Mouse (Mus musculus): ENCODE measurements around the gene Hras.

Hras gene

DNA sequence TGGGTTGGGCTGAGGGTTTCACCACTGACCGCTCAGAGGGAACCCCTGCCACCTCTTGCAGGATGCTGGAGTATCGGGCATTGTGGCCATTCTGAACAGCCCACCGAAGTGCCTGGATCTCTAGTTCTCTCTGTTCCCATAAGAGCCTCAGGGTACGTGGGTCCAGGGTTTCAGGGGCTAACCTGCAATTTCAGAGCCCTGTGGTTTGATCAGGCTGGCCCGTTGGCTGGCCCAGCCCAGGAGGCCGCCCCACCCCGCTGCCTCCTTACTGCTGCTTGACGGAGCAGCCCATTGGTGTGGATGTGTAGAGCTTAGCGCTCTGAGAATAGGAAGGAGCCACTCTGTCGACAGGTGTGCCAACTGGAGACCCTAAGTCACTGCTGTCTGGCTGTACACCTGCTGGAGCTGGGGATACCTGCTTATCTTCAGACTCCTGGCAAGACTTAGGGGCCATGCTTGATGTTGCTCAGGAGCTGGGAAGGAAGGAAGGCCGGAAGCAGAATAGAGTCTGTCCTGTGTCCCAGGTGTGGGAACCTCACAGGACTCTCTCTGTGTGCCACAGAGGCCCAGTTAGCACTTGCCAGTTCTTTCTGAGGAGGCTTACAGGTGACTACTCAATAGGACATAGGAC, 19.9 kb upstream of the Hras start, which contains the start of gene Lmntd2:
Gene Lmntd2 (minus strand): TSS at position 476 of the 631 bp plus-strand sequence.
- no peak for DNase-seq

DNA sequence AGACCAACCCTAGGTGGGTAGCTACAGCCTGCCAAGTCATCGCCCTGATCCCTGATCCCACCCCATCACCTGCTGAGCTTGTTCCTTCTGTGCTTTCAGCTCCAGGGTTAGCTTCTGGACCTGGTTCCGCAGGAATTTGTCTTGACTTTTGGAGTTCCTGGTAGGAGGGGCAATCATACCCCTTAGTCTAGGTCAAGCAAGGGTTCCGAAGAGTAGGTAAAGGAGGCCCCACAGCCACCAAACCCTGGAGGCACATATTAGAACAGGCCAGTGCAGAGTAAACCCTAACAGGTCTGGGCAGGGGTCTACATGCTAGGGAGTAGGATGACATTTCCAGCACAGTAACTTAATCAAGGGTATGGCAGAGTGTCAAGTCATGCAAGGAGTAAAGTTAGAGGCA, 19.3 kb upstream of the Hras start:
- no peak for DNase-seq

- DNase-seq, result no peak
These were observed 16.9 kb upstream of the Hras start for GRCm38 (mm10) chr7:141210606-141211131.

GRCm38 (mm10) chr7:141210137-141210536, 16.3 kb upstream of the Hras start:
- DNase-seq, result no peak

GRCm38 (mm10) chr7:141209526-141209925, 15.7 kb upstream of the Hras start:
- no peak for DNase-seq

DNA sequence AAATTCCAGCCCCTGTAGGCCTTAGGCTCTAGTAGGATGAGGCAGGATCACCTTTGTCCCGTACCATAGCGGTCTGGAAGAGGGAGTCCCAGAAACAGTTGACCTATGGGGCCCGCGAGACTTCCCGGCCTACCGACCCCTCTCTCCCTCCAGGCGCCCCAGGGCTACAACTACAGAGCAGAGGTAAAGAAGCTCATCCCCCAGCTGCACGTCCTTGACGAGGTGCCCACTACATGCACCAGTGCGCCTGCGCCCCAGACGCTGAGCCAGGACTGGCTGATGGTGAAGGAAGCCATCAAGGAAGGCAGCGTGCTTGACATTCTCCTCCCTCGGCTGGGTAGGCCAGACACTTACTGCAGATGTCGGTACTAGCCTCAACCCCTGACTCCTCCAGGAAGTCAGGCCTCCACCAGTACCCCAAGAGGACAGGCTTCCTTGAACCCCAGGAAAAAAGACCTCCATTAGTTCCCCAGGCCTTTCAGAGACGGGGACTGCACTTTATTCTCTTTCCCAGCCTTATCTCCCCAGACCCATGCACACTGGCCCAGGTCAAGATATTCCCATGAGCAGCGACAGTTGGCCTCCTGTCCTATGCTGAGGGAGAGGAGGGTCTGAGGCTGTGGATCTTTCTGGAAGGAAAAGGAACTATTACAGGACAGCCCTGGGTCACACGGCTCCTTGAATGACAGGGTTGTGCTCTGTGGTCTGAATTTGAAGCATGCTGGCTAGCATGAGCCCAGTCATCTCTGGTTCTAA, 12.6 kb upstream of the Hras start:
- no peak for DNase-seq

GRCm38 (mm10) chr7:141205504-141205903, 11.7 kb upstream of the Hras start:
- no peak for DNase-seq

GRCm38 (mm10) chr7:141204546-141204945, 10.7 kb upstream of the Hras start:
- DNase-seq, result no peak

- DNase-seq, result no peak
These were observed 4.3 kb upstream of the Hras start for GRCm38 (mm10) chr7:141198121-141198520.

GRCm38 (mm10) chr7:141196619-141197282, 2.9 kb upstream of the Hras start:
- DNase-seq, result no peak

- no peak for DNase-seq
These were observed 1.9 kb upstream of the Hras start for GRCm38 (mm10) chr7:141195754-141196153.

GRCm38 (mm10) chr7:141194830-141195229, 1.0 kb upstream of the Hras start:
- peak; percentile 95 for DNase-seq

- DNase-seq, result no peak
These were observed 604 bp upstream of the Hras start for GRCm38 (mm10) chr7:141194409-141194808.

GRCm38 (mm10) chr7:141193348-141193856, 403 bp downstream of the Hras start:
- DNase-seq, result peak; percentile 62

DNA sequence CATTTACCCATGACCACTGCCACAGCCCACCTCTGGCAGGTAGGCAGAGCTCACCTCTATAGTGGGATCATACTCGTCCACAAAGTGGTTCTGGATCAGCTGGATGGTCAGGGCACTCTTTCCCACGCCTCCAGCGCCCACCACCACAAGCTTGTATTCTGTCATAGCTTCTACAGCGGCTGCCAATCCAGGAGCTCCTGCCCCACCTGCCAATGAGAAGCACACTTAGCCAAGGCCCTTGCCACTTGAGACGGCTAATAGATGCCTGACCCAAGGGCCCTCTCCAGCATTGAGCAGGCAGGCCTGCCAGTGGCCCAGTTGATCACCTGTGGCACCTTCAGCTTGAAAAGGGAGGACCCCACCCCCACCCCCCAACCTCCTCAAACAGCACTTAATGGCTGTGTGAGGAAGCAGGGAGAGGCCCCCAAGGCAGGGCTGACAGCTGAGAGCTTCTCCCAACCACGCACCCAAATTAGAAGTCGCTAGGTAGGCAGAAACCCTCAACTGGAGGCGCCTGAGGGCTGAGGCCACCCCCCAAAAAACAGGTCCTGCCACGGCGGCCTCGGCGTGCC, 943 bp downstream of the Hras start:
- no peak for DNase-seq

- DNase-seq, result no peak
These were observed 1.8 kb downstream of the Hras start for GRCm38 (mm10) chr7:141191796-141192685.

DNA sequence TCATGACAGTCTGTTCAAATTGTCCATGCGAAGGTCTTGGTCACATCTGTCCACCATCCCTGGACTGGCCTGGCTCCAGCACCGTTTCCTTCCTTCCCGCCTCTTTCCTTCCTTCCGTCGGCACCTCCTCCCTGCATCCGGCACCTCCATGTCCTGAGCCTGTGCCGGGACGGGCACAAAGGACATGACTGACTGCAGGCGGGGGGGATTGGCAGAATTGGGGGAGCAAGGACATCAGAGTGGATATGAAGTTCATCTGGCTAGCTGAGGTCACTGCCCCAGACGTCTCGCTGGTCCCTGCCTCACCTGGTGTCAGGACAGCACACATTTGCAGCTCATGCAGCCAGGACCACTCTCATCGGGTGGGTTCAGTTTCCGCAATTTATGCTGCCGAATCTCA, 2.8 kb downstream of the Hras start:
- DNase-seq, result peak; percentile 71

DNA sequence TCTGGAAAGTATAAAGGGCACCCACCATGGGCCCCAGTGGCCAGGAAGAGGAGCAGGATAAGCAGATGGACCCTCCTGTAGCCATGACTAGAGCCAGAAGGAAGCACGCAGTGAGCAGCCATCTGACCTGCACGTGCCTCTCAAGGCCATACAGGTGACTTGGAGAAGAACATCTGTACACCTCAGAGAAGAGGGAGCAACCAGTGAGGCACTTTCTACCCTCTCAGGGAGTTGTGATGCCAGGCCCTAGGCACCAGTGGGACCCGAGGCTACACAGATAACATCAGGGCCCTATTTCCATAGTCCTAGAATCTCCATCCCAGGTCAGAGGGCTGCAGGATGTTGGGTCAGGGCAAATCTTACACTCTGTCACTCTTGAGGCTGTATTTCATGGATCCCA, 3.6 kb downstream of the Hras start:
- no peak for DNase-seq

GRCm38 (mm10) chr7:141188733-141189132, 5.1 kb downstream of the Hras start:
- DNase-seq, result no peak

DNA sequence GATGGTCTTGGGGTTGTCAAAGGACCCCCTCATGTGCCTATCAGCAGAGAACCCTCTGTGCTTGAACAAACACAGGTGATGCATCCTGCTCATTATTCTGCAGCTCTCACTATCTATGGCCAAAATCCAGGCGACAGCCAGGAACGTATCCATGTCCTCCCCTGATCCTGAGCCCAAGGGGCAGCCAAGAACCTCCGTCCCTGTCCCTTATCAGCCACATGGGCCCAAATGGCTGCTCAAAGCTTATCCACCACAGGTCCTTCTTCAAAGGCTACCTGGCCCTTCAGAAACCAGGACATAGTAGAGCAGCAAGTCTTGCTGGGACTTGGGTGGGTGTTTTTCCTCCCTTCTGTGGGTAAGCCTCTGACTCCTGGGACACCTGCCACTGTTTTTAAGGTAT, 5.6 kb downstream of the Hras start:
- no peak for DNase-seq

DNA sequence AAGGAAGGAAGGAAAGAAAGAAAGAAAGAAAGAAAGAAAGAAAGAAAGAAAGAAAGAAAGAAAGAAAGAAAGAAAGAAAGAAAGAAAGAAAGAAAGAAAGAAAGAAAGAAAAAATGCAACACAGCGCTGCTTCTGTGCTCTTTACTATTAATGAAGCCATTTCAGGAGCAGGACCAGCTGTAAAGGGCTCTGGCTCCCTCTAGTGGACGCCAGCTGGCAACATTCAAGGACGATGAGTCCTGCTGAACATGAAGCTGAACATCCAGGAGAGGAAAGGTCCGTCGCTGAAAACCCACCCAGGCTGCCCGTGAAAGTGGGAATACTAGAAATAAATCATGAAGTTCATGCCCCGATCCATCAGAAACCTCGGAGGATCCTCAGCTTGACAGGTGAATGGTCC, 17.6 kb downstream of the Hras start:
- peak; percentile 92 for DNase-seq

GRCm38 (mm10) chr7:141175068-141175467, 18.7 kb downstream of the Hras start:
- DNase-seq, result no peak
